Mouse (Mus musculus) G1E (cell line): ENCODE data around the gene Naglu.

Experiments
- CTCF ChIP-seq: IDR thresholded peaks from 2 replicates; pipeline ENCODE4 v1.5.1; 2012; ENCODE audit warnings: low read depth, low read length, inconsistent platforms, mixed read lengths
- GATA1 ChIP-seq: IDR thresholded peaks from 2 replicates; pipeline ENCODE4 v1.6.1; 2012; ENCODE audit warnings: borderline replicate concordance, low read length, inconsistent platforms, mixed read lengths
- GATA2 ChIP-seq: IDR thresholded peaks from 2 replicates; pipeline ENCODE4 v1.6.1; 2012; ENCODE audit warnings: low read depth, low read length, inconsistent platforms, borderline replicate concordance
- POLR2AphosphoS5 ChIP-seq: IDR thresholded peaks from 2 replicates; pipeline ENCODE4 v1.6.1; 2012; ENCODE audit warnings: low read depth, low read length, inconsistent platforms; ENCODE audit not compliant: insufficient replicate concordance
- TAL1 ChIP-seq: conservative IDR thresholded peaks from 2 replicates; pipeline ENCODE4 v1.6.1; 2012; ENCODE audit warnings: low read depth, low read length, inconsistent platforms, mixed read lengths

DNA sequence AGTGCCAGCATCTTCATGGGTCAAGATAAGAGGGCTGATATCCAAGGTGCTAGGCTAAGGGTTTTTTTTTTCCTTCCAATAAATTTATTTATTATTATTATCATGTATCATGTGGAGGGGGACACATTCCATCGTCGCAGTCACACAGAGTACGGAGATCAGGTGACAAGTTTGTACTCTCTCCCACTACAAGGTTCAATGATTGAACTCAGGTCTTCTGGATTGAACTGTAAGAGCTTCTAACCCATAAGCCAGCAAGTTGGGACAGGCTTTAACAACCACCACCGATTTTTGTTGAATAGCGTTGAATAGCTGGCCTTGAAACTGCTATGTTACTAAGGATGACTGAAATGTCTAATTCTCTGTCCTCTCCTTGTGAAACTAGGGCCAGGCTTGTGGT is 10.6 kb downstream of the Naglu start:
- no peak for TF ChIP-seq CTCF
- TF ChIP-seq POLR2AphosphoS5, result no peak
- TF ChIP-seq GATA1, result no peak
- no peak for TF ChIP-seq GATA2
- TF ChIP-seq TAL1, result no peak
